Mouse (Mus musculus) central nervous system, embryonic 11.5 days (tissue): ENCODE results near the gene Mpp4. TPM values are rescaled to one million over a fixed set of nuclear protein-coding genes. Genes with fewer than 3 reads are reported as not detected.

Source experiments
- polyA plus RNA-seq: library from polyadenylated mRNA; depleted of rRNA; stranded (reverse); fragments of >200 nt; gene quantifications from 2 replicates; pipeline ENCODE4 v1.2.3, GENCODE M21; 2012; rRNA removed

Gene Mpp4
- 1.1 TPM in 2 replicates for polyA plus RNA-seq

DNA sequence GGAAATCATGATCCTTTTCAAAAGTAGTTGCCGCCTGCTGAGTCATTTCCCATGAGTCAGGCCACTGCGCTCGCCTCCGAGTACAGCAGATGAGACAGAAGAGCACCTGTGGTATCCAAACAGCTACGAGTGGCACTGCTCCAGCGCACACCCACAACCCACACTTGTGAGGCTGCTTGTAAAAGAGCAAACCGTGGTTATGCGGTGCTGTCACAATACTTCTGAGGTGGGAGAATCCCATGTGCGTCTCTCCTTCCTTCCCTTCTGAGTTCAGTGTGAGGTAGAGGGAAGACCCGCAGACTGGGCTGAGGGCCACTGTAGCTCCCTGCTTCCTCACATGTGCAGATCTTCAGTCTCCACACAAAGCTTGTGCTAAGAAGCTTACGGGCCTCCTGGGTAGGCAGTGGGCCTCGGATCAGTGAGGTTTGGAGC, at the start of gene Mpp4:
TSS of gene Mpp4 (minus strand) at position 360 of the 432 bp plus-strand sequence.

GRCm38 (mm10) chr1:59119720-59120457, 43.3 kb downstream of the Mpp4 start, which contains the start of gene Tmem237:
Gene Tmem237 (minus strand): TSS chr1:59120408.

DNA sequence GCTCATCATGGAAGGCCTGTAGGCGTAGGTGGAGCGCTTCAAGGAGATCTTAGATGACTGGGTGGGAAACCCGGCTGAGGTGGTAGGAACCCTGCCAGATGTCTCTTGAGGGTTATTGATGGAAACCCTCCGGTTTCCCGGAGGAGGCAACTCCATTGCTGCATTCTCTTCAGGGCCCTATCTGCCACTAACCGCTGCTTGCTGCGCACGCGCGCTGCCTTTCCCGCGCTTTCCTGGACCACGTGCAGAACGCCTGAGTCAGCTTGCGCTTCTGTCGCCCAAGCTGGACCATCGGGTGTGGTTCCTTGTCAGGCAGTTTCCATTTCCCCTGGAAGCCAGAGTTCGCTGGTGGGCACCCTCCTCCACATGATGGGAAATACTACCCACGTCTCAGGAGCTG, 68.5 kb downstream of the Mpp4 start, which contains the start of gene C2cd6:
TSS of gene C2cd6 (minus strand) at position 196 of the 400 bp plus-strand sequence.

Other genes with a start within 250 kb of the Mpp4 start
- 16.8 and 17.3 TPM in 2 replicates for gene Trak2, start 190.0 kb downstream of the Mpp4 start, polyA plus RNA-seq
- gene Stradb, start 189.9 kb downstream of the Mpp4 start, polyA plus RNA-seq: 10.1 and 18.2 TPM in 2 replicates
- gene C2cd6, start 68.5 kb downstream of the Mpp4 start, polyA plus RNA-seq: 0.07 TPM in 1 of 2 replicates, not detected in the other
- 34.5 and 55.2 TPM in 2 replicates for gene Tmem237, start 43.0 kb downstream of the Mpp4 start, polyA plus RNA-seq
- gene Als2, start 73.8 kb upstream of the Mpp4 start, polyA plus RNA-seq: 12.8 and 13.4 TPM in 2 replicates
- gene Cdk15, start 93.5 kb upstream of the Mpp4 start, polyA plus RNA-seq: 0.24 and 0.36 TPM in 2 replicates